Mouse (Mus musculus): ENCODE results near the gene Fbrs. TPM values are rescaled to one million over a fixed set of nuclear protein-coding genes. Genes with fewer than 3 reads are reported as not detected.
"Not testable (repeated sequence)": the region's sequence is repeated elsewhere in the genome, so short reads cannot be mapped to it uniquely, and the experiment has no call there.

Gene Fbrs
- polyA plus RNA-seq, 1 experiment from 2014 or later = 13.8 TPM

DNA sequence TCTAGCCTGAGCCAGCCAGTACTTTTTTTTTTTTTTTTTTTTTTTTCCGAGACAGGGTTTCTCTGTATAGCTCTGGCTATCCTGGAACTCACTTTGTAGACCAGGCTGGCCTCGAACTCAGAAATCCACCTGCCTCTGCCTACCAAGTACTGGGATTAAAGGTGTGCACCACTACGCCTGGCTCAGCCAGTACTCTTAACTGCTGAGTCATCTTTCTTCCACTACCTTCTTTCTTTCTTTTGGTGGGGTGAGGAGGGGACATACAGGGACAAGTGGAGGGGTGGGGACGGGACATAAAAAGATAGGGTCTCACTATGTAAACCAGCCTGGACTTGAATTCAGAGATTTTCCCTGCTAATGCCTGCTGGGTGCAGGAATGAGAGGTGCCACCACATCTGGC lies 30.8 kb downstream of the Fbrs start:
- not testable (repeated sequence) for H3K27me3 ChIP-seq (replicated peaks); H3K27ac ChIP-seq; H3K36me3 ChIP-seq; H3K4me3 ChIP-seq (replicated peaks); H3K9me3 ChIP-seq; ATAC-seq (ENCODE audit: insufficient read depth, low FRiP score, low read depth); H3K9ac ChIP-seq; H3K4me2 ChIP-seq; H3K4me1 ChIP-seq
- 80% methylated on average over 4 of the region's 4 CpGs for WGBS

DNA sequence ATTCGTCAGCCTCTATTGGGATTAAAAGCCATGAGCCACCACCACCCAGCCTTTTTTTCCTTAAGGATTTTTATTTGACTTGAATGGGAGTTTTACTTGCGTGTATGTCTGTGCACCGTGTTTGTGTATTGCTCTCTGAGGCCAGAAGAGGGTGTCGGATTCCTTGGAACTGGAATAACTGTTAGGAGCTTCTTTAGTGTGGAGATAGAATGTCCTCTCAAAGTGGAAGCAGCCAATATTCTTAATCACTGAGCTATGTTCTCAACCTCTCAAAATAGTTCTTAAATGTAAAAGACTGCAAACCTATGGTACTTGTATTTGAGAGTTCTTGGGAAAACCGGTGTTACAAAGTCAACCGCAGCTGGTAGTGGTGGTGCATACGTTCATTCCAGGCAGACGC lies 32.2 kb downstream of the Fbrs start:
- 34% methylated on average over 8 of the region's 8 CpGs for WGBS
- Histone ChIP-seq H3K27me3 (replicated peaks) (no peaks in the 10 kb centered on the region), H3K27ac (peak overlapping the region; percentile 99), H3K9ac (no peak overlapping the region), H3K36me3 (peaks cover 6% of the 10 kb centered on the region; the same call in 1 of the 2 replicates), H3K4me1 (peaks cover 5% of the 10 kb centered on the region; the same call in 1 of the 2 replicates), H3K4me2 (peak overlapping the region; percentile 66), H3K4me3 (replicated peaks) (peak overlapping the region; percentile 82), H3K9me3 (no peaks in the 10 kb centered on the region)
- no peak for ATAC-seq (ENCODE audit: insufficient read depth, low FRiP score, low read depth)

DNA sequence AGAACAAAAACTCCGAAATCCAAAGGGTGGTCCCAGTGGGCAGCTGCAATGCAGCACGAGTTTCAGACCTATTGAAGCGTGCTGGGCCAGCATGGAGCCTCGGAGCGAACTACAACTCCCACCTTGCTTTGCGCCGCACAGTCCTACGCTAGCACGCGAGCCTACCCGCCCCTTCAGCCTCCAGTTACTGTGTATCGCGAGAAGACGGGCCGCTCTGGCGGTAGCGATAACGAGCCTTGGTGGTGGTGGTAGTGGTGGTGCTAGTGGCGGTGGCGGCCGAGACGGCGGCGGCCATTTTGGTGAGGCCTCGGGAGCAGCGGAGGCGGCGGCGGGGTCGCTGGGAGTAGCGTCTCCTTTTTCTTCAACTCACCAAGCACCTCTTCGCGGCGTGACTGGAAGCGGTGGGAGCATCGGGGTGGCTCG lies 32.8 kb downstream of the Fbrs start, which contains the start of gene Srcap:
Srcap (plus strand) TSS at position 176 of the 423 bp plus-strand sequence.
- ATAC-seq (ENCODE audit: insufficient read depth, low FRiP score, low read depth) = peak; percentile 97
- peaks cover 8% of the 10 kb centered on the region for H3K36me3 ChIP-seq
- H3K27me3 ChIP-seq (replicated peaks) = no peaks in the 10 kb centered on the region
- peak within 1 kb of the TSS; percentile 66 for H3K4me2 ChIP-seq
- peak within 1 kb of the TSS; percentile 94 for H3K9ac ChIP-seq
- peak within 1 kb of the TSS; percentile 99 for H3K27ac ChIP-seq
- peaks cover 5% of the 10 kb centered on the region; the same call in 1 of the 2 replicates for H3K4me1 ChIP-seq
- H3K9me3 ChIP-seq = no peaks in the 10 kb centered on the region
- peak within 1 kb of the TSS; percentile 82 for H3K4me3 ChIP-seq (replicated peaks)
- under 1% methylated on average over 37 of the region's 37 CpGs for WGBS

DNA sequence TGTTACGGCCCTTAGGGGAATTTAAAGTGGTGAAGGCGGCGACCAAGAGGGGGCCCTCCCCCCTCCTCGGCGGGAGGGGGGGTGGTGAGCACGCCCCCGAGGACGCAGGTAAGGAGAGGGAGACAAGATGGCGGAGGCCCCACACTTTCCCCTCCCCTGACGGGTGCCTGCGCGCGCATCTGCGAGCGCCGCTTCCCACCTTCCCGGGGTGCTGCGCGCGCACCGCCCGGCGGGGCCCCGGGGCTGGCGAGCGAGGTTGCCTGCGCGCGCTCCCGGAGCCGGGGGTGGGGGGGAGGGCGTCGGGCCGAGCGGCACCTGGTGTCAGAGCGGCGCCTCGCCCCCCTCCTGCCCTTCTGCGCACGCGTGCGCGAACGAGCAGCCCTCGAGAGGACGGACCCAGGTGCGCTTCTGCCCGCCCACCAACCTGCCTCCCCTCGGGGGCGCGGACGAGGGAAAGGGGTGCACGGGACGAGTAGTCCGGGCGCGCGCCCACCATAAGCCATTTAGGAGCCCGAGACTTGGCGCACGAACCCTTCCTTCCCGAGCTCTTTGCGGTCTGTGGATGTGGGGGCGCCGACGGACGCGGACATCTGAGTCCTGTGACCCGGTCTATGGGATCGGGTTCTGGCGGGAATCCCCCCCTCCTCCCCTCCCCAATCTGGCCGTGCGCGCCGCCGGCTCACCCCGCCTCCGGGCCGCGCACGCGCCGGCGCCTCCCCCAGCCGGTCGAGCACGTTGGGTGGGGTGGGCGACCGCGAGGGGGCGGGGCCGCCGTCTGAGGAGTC lies 33.4 kb downstream of the Fbrs start:
- H3K27ac ChIP-seq = peak overlapping the region; percentile 99
- H3K4me2 ChIP-seq = peak overlapping the region; percentile 58
- H3K9me3 ChIP-seq = no peaks in the 10 kb centered on the region
- ATAC-seq (ENCODE audit: insufficient read depth, low FRiP score, low read depth) = peak; percentile 82
- 0% methylated on average over 35 of the region's 93 CpGs for WGBS
- peaks cover 14% of the 10 kb centered on the region for H3K36me3 ChIP-seq
- H3K4me3 ChIP-seq (replicated peaks) = peak overlapping the region; percentile 82
- peaks cover 5% of the 10 kb centered on the region; the same call in 1 of the 2 replicates for H3K4me1 ChIP-seq
- no peaks in the 10 kb centered on the region for H3K27me3 ChIP-seq (replicated peaks)
- H3K9ac ChIP-seq = peak overlapping the region; percentile 94

DNA sequence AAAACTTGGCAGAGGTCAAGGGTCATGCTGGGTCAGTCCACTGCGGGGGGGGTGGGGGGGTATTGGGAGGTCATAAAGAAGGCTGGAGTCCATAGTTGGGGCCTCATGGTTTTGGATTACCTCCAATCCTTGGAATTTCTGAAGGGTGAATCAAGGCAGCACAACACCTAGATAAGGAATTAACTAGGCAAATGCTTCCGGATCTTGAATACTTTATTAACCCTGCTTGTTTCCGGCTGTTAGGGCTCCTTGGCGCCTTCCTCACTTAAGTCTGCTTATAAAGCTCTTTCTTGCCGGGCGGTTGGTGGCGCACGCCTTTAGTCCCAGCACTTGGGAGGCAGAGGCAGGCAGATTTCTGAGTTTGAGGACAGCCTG lies 34.0 kb downstream of the Fbrs start:
- H3K27me3 ChIP-seq (replicated peaks) = no peaks in the 10 kb centered on the region
- peaks cover 20% of the 10 kb centered on the region for H3K36me3 ChIP-seq
- no peak for ATAC-seq (ENCODE audit: insufficient read depth, low FRiP score, low read depth)
- H3K27ac ChIP-seq = peak overlapping the region; percentile 99
- peaks cover 5% of the 10 kb centered on the region; the same call in 1 of the 2 replicates for H3K4me1 ChIP-seq
- H3K9ac ChIP-seq = no peak overlapping the region; the same call in 1 of the 2 replicates
- H3K4me3 ChIP-seq (replicated peaks) = peak overlapping the region; percentile 82
- H3K4me2 ChIP-seq = peak overlapping the region; percentile 58
- H3K9me3 ChIP-seq = no peaks in the 10 kb centered on the region
- 21% methylated on average over 8 of the region's 8 CpGs for WGBS

DNA sequence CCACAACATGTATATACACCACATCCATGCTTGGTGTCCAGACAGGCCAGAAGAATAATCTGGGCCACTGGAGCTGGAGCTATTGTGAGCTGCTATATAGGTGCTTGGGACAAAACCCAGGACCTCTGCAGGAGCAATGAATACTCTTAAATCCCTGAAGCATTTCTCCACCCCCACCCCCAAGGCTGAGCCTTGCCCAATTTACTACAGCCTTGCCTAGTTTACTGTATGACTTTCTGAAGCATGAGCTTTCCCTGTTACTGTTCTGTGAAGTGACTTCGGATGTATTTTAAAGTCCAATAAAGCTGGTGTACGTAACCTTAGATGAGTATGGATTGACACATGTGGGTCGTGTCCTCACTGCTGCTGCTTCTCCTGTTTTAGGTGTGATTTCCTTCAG lies 34.8 kb downstream of the Fbrs start:
- Histone ChIP-seq H3K9ac (no peak overlapping the region; the same call in 1 of the 2 replicates), H3K27ac (peak overlapping the region; percentile 99; the same call in 1 of the 2 replicates), H3K4me2 (peak overlapping the region; percentile 58), H3K9me3 (no peaks in the 10 kb centered on the region), H3K4me3 (replicated peaks) (peak overlapping the region; percentile 82; the same call in 1 of the 2 replicates), H3K4me1 (peaks cover 5% of the 10 kb centered on the region; the same call in 1 of the 2 replicates), H3K36me3 (peaks cover 20% of the 10 kb centered on the region), H3K27me3 (replicated peaks) (no peaks in the 10 kb centered on the region)
- no peak for ATAC-seq (ENCODE audit: insufficient read depth, low FRiP score, low read depth)
- 66% methylated on average over 3 of the region's 3 CpGs for WGBS

DNA sequence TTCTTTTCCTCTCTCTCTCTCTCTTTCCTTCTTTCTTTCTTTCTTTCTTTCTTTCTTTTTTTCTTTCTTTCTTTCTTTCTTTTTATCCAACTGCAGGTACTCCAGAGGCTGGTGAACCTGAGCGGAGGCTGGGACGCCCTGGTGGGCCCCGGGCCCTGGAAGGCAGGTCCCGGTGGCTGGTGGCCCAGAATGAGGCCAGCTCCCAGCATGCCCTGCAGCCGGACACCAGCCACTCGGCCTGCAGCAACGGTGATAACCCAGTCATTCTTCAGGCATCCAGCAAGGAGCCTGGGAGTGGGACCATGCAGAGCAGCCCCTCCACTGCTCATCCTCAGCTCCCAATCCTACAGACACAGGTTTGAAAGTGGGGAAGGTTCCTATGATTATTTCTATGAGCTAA lies 36.8 kb downstream of the Fbrs start:
- WGBS = 91% methylated on average over 7 of the region's 7 CpGs
- Histone ChIP-seq H3K9me3 (no peaks in the 10 kb centered on the region), H3K4me3 (replicated peaks) (no peak overlapping the region), H3K9ac (no peak overlapping the region), H3K4me2 (no peak overlapping the region), H3K27me3 (replicated peaks) (no peaks in the 10 kb centered on the region), H3K36me3 (peaks cover 29% of the 10 kb centered on the region), H3K27ac (no peak overlapping the region), H3K4me1 (peaks cover 5% of the 10 kb centered on the region; the same call in 1 of the 2 replicates)
- no peak for ATAC-seq (ENCODE audit: insufficient read depth, low FRiP score, low read depth)

DNA sequence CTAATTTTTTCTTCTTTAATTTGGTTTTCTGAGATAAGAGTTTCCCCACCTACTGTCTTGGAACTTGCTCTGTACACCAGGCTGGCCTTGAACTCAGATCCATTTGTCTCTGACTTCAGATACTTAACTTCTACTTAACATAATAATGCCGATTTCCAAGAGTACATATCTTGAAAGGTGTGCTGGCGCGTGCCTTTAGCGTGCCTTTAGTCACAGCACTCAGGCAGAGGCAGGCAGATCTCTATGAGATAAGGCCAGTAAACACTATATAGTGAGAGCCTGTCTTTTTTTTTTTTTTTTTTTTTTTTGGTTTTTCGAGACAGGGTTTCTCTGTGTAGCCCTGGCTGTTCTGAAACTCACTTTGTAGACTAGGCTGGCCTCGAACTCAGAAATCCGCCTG lies 37.3 kb downstream of the Fbrs start:
- no peak for ATAC-seq (ENCODE audit: insufficient read depth, low FRiP score, low read depth)
- WGBS = 95% methylated on average over 7 of the region's 7 CpGs
- Histone ChIP-seq H3K27ac (no peak overlapping the region), H3K27me3 (replicated peaks) (no peaks in the 10 kb centered on the region), H3K36me3 (peaks cover 33% of the 10 kb centered on the region), H3K9ac (no peak overlapping the region), H3K4me2 (no peak overlapping the region), H3K9me3 (no peaks in the 10 kb centered on the region), H3K4me3 (replicated peaks) (no peak overlapping the region), H3K4me1 (peaks cover 5% of the 10 kb centered on the region; the same call in 1 of the 2 replicates)

DNA sequence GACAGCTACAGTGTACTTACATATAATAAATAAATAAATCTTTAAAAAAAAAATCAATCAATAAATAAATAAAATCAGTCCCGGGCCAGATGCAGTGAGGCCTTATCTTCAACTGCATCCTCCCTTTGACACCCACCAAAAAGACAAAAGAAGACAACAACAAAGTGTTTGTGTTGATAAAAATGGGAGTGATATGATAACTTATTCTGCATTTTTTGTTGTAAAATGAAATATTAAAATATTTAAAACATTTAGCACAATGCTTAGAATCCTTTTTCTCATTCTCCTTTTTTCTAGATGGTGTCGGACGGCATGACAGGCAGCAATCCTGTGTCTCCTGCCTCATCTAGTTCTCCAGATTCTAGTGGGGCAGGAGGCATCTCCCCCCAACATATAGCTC lies 40.3 kb downstream of the Fbrs start, which contains the start of gene Gm42715:
Gm42715 (plus strand) TSS at position 301 of the 400 bp plus-strand sequence.
- peaks cover 54% of the 10 kb centered on the region for H3K36me3 ChIP-seq
- no peak within 1 kb of the TSS for H3K27ac ChIP-seq
- H3K27me3 ChIP-seq (replicated peaks) = no peaks in the 10 kb centered on the region
- H3K4me2 ChIP-seq = no peak within 1 kb of the TSS
- no peak within 1 kb of the TSS for H3K4me3 ChIP-seq (replicated peaks)
- H3K9me3 ChIP-seq = no peaks in the 10 kb centered on the region
- WGBS = 87% methylated on average over 3 of the region's 3 CpGs
- no peak for ATAC-seq (ENCODE audit: insufficient read depth, low FRiP score, low read depth)
- H3K9ac ChIP-seq = no peak within 1 kb of the TSS
- H3K4me1 ChIP-seq = no peaks in the 10 kb centered on the region

Small RNAs within 50 kb of the gene (microRNA-seq; reads per million reads assigned to microRNA genes)
- gene Gm47278 (not detected), gene Mir7060 (not detected)

Other genes with a start within 250 kb of the Fbrs start
- gene Zfp553, start 246.1 kb upstream of the Fbrs start, polyA plus RNA-seq (2015; fragmentation: Nextera tagmentation; extraction: Ambion mirVana) = 33.9 and 34.8 TPM in 2 replicates
- 17.7 and 19.2 TPM in 2 replicates for gene Sept1, start 246.1 kb upstream of the Fbrs start, polyA plus RNA-seq (2015; fragmentation: Nextera tagmentation; extraction: Ambion mirVana)
- gene Zfp771, start 234.9 kb upstream of the Fbrs start, polyA plus RNA-seq (2015; fragmentation: Nextera tagmentation; extraction: Ambion mirVana) = 57.9 and 63.1 TPM in 2 replicates
- 164 and 181 TPM in 2 replicates for gene Dctpp1, start 218.5 kb upstream of the Fbrs start, polyA plus RNA-seq (2015; fragmentation: Nextera tagmentation; extraction: Ambion mirVana)
- gene Sephs2, start 205.1 kb upstream of the Fbrs start, polyA plus RNA-seq (2015; fragmentation: Nextera tagmentation; extraction: Ambion mirVana) = 139 and 163 TPM in 2 replicates
- gene Itgal, start 182.9 kb upstream of the Fbrs start, polyA plus RNA-seq (2015; fragmentation: Nextera tagmentation; extraction: Ambion mirVana) = 2.7 TPM in 2 replicates
- 13.1 and 17.4 TPM in 2 replicates for gene Zfp768, start 133.6 kb upstream of the Fbrs start, polyA plus RNA-seq (2015; fragmentation: Nextera tagmentation; extraction: Ambion mirVana)
- 9.0 and 9.6 TPM in 2 replicates for gene Zfp747, start 103.1 kb upstream of the Fbrs start, polyA plus RNA-seq (2015; fragmentation: Nextera tagmentation; extraction: Ambion mirVana)
- gene 9130019O22Rik, start 92.0 kb upstream of the Fbrs start, polyA plus RNA-seq (2015; fragmentation: Nextera tagmentation; extraction: Ambion mirVana) = 5.5 and 6.3 TPM in 2 replicates
- gene E430018J23Rik, start 85.6 kb upstream of the Fbrs start, polyA plus RNA-seq (2015; fragmentation: Nextera tagmentation; extraction: Ambion mirVana) = 6.3 and 6.5 TPM in 2 replicates
- gene Zfp764, start 72.4 kb upstream of the Fbrs start, polyA plus RNA-seq (2015; fragmentation: Nextera tagmentation; extraction: Ambion mirVana) = 7.6 and 8.8 TPM in 2 replicates
- gene Zfp688, start 57.1 kb upstream of the Fbrs start, polyA plus RNA-seq (2015; fragmentation: Nextera tagmentation; extraction: Ambion mirVana) = 22.0 and 23.6 TPM in 2 replicates
- gene Zfp689, start 30.0 kb upstream of the Fbrs start, polyA plus RNA-seq (2015; fragmentation: Nextera tagmentation; extraction: Ambion mirVana) = 5.7 and 7.2 TPM in 2 replicates
- gene Prr14, start 19.6 kb upstream of the Fbrs start, polyA plus RNA-seq (2015; fragmentation: Nextera tagmentation; extraction: Ambion mirVana) = 38.6 and 38.8 TPM in 2 replicates
- 49.7 and 55.4 TPM in 2 replicates for gene Srcap, start 32.8 kb downstream of the Fbrs start, polyA plus RNA-seq (2015; fragmentation: Nextera tagmentation; extraction: Ambion mirVana)
- 13.4 and 14.8 TPM in 2 replicates for gene Gm42715, start 40.4 kb downstream of the Fbrs start, polyA plus RNA-seq (2015; fragmentation: Nextera tagmentation; extraction: Ambion mirVana)
- 5.6 and 6.0 TPM in 2 replicates for gene Tmem265, start 82.2 kb downstream of the Fbrs start, polyA plus RNA-seq (2015; fragmentation: Nextera tagmentation; extraction: Ambion mirVana)
- gene Phkg2, start 94.1 kb downstream of the Fbrs start, polyA plus RNA-seq (2015; fragmentation: Nextera tagmentation; extraction: Ambion mirVana) = 37.1 and 37.5 TPM in 2 replicates
- 5.8 and 7.2 TPM in 2 replicates for gene Ccdc189, start 109.4 kb downstream of the Fbrs start, polyA plus RNA-seq (2015; fragmentation: Nextera tagmentation; extraction: Ambion mirVana)
- gene Rnf40, start 109.6 kb downstream of the Fbrs start, polyA plus RNA-seq (2015; fragmentation: Nextera tagmentation; extraction: Ambion mirVana) = 37.8 and 42.0 TPM in 2 replicates
- 9.4 and 10.3 TPM in 2 replicates for gene Zfp629, start 136.6 kb downstream of the Fbrs start, polyA plus RNA-seq (2015; fragmentation: Nextera tagmentation; extraction: Ambion mirVana)
- gene Bcl7c, start 229.7 kb downstream of the Fbrs start, polyA plus RNA-seq (2015; fragmentation: Nextera tagmentation; extraction: Ambion mirVana) = 59.3 and 63.4 TPM in 2 replicates
- 15.6 and 17.0 TPM in 2 replicates for gene Ctf1, start 233.5 kb downstream of the Fbrs start, polyA plus RNA-seq (2015; fragmentation: Nextera tagmentation; extraction: Ambion mirVana)